Mouse (Mus musculus) cerebellum, postnatal 14 days (tissue): ENCODE data around the gene Slf2.

Experiments
- DNase-seq, 2 experiments: peaks; one replicate each; pipeline ENCODE4 v3.0.0; 2021; ENCODE audit warnings: mixed read lengths in 2 of 2

The Slf2 gene

GRCm38 (mm10) chr19:45013581-45014225 is 82.8 kb downstream of the Slf2 start:
- no peak for DNase-seq

DNA sequence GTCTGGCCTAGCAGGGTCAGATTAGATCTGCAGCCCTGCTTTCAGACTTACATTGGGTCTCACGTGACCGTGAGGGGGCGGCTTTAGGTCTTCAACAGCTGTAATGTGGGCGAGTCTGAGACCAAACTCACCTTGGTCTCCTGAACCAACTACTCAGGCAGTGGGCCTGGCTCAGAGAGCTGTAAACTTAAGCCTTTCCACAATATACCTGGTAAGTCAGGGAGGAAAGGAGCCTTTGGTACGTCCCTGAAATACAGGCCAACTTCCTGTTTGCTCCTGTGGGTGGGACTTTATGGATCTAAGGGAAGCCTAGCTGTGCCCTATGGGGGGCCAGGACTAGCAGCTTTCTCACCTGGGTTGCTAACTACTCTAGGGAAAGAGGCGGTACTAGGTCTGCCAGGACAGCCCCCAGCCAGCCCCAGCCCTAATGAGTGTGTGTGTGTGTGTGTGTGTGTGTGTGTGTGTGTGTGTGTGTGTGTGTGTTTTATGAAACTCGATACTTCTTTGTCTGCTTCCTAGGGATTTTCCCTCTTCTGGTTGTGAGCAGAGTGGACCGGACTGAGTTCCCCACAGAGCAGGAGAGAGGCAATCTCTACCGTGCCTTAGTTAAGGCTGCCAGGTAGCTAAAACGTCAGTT is 83.5 kb downstream of the Slf2 start, which contains the start of gene Lzts2:
TSS of gene Lzts2 (plus strand) at position 80 of the 637 bp plus-strand sequence.
- DNase-seq, result no peak

DNA sequence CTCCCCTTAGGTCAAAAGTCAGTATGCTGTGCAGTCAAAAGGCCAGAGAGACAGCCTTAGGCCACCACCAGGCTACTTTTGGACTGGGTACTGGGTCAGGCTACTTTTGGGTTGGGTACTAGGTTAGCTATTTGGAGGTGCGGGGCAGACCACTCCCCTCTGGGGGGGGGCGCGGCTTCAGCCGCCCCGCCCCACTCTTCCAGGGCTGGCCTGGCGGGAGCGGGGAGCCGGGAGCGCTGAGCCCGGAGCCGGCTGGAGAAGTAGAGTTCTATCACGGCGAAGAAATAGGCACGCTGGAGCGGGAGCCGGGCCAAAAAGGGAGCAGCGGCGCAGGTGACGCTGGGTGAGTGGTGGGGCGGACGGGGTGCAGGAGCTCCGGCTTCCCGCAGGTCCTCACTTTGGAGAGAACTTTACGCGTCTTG is 84.0 kb downstream of the Slf2 start:
- DNase-seq, result peak; percentile 72 to 76

DNA sequence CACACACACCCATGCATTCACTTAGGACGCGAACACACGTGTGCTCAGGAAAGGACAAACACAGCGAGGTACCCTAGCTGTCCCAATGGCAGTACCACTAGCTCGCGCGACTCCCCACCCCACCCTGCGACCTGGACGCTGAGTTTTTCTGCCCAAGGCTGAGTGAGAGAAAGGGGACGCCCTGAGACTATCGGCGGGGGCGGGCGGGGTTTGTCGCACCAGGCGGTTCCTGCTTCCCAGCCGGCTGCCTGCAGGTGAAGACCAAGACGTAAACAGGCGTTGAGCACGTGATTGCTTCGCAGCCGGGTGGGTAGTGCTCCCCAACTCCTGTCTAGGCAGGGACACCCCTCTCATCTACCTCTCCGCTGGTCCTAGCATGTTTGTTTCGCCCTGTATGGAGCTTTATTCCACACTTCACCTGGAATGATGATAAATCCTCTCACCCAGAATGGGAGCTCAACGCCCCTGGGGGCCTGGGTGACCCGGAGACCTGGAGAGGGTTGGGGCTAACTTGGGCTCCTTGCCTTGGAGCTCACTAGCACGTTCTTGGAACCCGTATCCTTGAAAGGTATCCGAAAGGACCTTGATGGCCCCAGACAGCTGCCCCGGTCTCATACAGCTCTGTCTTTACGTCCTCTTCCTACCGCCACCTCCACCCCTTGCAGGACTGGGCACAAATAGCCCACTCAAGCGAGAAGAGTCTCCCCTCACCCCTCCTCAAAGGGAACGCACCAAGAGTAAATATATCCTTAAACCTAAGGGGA is 84.7 kb downstream of the Slf2 start:
- DNase-seq, result peak; percentile 73 to 74

DNA sequence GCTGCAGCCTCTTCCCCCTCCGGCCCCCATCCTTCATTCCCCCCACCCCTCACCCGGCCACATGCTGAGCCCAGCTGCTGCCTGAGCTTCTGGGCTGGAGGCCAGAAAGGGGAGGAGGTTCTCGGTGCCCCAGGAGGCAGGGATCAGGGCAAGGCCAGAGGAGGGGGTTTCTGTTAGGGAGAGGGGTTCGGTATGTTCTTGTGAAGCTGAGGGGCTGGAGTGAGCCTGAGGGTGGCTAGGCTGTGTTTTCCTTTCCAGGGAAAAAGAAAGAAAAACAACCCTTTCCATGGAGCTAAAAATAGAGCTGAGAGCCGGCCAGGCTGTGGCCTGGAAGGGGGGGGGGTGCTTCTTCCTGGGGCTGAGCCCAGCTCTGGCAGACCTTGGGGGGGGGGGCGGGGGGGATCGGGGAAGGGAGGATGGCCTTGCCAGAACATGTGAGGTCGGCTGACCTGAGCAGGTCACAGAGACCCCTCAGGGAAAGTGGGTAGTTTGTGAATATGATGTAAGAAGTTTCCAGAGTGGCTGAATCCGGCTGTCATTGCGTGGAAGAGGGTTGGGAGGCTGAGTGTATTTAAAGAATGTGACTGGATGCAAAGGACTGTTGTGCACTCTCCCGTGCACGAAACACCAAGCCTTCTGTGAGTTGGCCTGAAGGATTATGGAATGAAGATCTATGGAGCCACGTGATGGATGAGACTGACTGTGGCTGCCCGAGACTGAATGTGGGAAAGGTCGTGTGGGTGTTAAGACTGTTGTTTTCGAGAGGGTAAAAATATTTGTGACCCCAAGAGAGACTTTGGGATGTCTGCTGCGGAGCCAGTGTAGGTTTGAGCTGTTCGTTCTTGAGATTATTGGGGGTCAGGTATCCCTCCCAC is 85.6 kb downstream of the Slf2 start:
- DNase-seq, result peak; percentile 92 to 95

GRCm38 (mm10) chr19:45017216-45017771 is 86.3 kb downstream of the Slf2 start:
- DNase-seq, result peak; percentile 89 to 92

DNA sequence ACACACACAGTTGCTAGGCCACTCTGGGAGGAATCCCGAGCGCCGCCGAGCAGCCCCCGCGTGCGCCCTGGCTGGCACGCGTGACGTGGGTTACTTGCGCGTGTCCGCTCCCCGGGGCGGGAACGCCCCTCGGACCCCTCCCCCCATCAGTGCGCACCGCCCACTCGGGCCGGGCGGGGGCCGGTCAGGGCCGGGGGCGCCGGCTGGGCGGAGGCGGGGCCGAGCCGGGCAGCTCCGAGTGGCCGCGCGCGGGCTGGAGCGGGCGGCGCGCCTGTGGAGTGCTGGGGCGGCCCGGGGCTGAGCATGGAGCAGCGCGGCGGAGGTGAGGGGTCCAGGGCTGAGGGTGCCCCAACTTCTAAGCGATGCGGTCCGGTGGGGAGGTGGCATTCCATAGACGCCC is 87.0 kb downstream of the Slf2 start:
- DNase-seq, result peak; percentile 88 to 91

DNA sequence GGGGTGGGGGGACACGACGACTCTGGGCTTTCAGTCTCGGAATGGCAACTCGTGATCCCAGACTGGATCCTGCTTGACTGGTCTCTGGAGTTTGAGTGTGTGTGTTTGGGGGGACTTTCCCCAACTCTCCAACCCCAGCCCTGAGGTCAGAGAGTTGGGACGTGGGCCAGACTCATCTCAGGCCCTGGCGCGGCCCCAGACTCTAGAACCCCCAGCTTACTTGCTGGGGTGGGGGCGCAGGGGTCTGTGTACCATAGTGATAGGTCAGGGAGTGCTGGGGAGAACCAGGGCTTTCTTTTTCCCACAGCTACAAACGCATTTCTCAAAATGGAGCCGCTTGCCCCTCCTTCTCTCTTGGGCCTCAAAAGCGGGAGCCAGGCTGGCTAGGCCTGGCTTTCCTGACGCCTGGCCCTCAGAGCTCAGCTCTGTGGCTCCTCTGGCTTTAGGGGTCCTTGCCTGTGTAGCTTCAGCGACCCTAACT is 87.4 kb downstream of the Slf2 start:
- peak; percentile 53 to 70 for DNase-seq

DNA sequence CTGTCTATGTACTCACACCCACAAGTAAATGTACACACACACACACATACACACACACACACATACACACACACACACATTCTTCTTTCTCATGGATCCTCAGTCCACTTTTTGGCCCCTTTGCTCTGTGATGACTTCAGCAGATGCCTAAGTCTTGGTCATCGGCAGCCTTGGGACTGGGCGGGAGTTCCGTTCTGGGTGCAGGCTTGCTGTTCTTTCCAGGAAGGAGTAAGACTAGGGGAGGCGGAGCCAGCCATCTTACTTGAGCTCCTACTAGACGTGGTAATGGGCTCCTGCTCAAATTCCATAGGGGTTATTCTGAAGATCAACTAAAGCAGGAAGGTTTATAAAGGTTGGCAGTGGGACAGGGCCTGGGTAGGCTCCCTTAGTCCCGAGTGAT is 89.4 kb downstream of the Slf2 start:
- no peak for DNase-seq

DNA sequence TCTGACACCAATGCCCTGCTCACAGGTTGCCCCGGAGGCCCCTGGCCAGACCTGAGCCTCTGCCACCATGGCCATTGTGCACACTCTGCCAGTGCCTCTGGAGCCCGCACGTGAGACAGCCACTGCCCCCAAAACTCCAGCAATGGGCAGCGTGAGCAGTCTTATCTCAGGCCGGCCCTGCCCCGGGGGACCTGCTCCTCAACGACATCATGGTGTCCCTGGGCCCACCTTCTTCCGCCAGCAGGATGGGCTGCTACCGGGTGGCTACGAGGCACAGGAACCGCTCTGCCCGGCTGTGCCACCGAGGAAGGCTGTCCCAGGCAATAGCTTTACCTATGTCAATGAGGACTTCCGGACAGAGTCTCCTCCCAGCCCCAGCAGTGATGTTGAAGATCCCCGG is 90.4 kb downstream of the Slf2 start:
- DNase-seq, result no peak

GRCm38 (mm10) chr19:45023993-45024392 is 93.0 kb downstream of the Slf2 start:
- no peak for DNase-seq

DNA sequence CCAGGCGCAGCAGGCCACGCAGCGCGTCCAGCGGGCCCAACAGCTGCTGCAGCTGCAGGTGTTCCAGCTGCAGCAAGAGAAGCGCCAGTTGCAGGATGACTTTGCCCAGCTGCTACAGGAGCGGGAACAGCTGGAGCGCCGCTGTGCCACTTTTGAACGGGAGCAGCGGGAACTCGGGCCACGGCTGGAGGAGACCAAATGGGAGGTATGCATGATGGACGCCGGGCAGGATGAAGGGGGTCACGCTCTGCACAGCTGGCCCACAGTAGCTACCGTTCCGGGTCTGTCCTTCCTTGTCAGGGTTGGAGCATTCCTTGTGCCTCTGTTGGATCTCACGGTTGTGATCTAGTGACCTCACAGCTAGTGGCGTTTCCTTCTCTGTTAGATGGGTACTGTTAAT is 93.8 kb downstream of the Slf2 start:
- DNase-seq, result no peak

GRCm38 (mm10) chr19:45025937-45026568 is 95.1 kb downstream of the Slf2 start:
- no peak for DNase-seq

GRCm38 (mm10) chr19:45026958-45027670 is 96.2 kb downstream of the Slf2 start:
- no peak for DNase-seq

- no peak for DNase-seq
Observed at GRCm38 (mm10) chr19:45027848-45028247, 96.9 kb downstream of the Slf2 start.

GRCm38 (mm10) chr19:45028746-45029145 is 97.8 kb downstream of the Slf2 start:
- DNase-seq, result no peak

DNA sequence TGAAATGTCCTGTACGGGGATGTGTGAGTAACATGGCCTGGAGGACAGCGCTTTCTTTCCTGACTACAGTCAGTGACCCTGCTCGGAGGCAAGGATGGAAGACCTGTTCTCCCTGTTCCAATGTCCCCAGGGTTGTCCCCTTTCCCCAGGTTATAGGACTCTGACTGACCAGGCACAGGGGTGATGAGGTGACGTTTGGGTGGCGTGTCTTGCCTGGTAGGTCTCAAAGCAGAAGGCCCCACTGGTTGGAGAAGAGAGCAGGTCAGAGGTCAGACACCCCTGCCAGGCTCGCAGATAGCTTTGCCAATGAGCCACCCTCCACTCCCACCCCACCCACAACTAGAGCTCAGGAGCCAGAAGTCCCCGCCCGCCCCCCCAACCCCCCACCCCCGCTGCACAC is 98.6 kb downstream of the Slf2 start:
- no peak for DNase-seq

DNA sequence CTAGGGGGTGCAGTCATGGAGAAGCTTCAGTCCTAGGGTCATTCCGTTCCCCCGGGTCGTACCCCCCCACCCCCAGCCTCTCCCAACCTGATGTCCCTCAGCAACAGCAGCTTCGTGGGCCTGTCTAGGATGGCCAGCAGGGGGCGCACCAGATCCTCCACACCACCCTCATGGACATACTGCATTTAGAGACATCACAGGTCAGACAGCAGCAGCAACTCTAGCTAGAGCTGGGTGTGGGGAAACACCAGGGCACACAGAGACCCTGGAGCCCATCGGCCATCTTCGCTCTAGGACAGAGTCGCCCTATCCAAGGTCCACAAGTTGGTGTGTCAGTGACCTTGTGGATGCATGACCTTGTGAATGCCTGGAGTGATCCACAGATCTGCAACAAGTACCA is 99.2 kb downstream of the Slf2 start:
- DNase-seq, result peak; percentile 81 to 88

DNA sequence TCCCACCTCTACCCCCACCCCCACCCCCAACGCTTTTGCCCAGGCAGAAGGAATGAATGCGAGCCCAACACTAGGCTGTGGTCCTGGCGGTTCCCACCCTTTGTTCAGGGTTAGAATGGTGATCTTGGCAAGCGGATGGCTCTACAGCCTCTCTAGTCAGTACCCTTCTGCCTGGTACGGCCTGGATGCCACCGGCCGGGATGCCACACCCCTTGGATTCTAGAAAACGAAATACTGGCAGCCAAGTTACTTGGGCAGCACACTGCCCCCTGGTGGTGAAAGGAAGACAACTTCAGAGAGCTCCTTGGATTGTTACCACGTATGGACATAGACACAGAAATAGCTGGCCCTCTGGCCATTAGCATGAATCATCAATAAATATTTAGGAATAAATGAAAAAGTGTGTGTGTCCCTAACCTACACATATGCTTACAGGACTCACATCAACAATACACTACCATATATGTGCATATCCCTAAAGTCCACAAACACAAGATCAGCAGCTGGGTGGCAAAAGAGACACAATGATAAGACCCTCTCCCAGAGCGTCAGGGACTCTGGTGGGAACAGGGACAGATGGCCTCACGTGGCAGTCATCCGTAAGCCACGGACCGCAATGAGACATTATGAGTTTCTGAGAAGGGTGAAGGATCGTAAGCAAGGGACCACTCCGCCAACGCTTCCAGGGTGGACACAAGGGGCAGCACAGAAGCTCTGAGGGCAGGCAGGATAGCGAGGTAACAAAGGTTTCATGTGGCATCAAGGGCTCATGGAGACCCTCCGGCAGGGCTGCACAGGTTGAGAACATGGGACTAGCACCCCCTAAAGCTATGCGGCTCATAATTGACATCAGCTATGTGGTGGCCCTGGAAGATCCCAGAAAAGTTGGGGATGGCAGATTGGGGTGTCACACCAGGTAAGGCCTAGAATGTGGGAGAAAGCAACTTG is 100.1 kb downstream of the Slf2 start:
- DNase-seq, result peak; percentile 92 to 93

GRCm38 (mm10) chr19:45031780-45032179 is 100.8 kb downstream of the Slf2 start:
- DNase-seq, result peak; percentile 90 to 92
